Mouse (Mus musculus) midbrain, embryonic 11.5 days (tissue): ENCODE measurements around the gene Rdh14. TPM values are rescaled to one million over a fixed set of nuclear protein-coding genes. Genes with fewer than 3 reads are reported as not detected.
A peak's percentile ranks its signal among the peaks of the same experiment; 100 is the strongest.

Experiments
- ATAC-seq: fragments of 200-750 bp; cut with Nextera tagmentation; 2 replicates; pipeline ENCODE4 v1.8.0; 2017; ENCODE audit warnings: moderate TSS enrichment, moderate library complexity; ENCODE audit not compliant: low FRiP score
- DNase-seq: peaks from one replicate; pipeline ENCODE4 v3.0.0; 2015; ENCODE audit warnings: low spot score; ENCODE audit errors: missing footprints
- H3K27ac ChIP-seq: fragments of 300-500 bp; sonication (generic); 2 replicates; pipeline ENCODE4 v1.5.1; 2014; ENCODE audit warnings: low read depth, low read length
- H3K27me3 ChIP-seq: fragments of 300-500 bp; sonication (generic); 2 replicates; pipeline ENCODE4 v1.6.1; 2014; ENCODE audit warnings: mild to moderate bottlenecking, low read length, moderate library complexity, mixed read lengths; ENCODE audit not compliant: control insufficient read depth, insufficient read depth
- H3K36me3 ChIP-seq: fragments of 300-500 bp; sonication (generic); 2 replicates; pipeline ENCODE4 v1.6.1; 2014; ENCODE audit warnings: mild to moderate bottlenecking, low read length, moderate library complexity, mixed read lengths; ENCODE audit not compliant: control insufficient read depth, insufficient read depth
- H3K4me1 ChIP-seq: fragments of 300-500 bp; sonication (generic); 2 replicates; pipeline ENCODE4 v1.6.1; 2014; ENCODE audit warnings: low read length; ENCODE audit not compliant: control insufficient read depth, insufficient read depth
- H3K4me2 ChIP-seq: fragments of 300-500 bp; sonication (generic); 2 replicates; pipeline ENCODE4 v1.6.1; 2014; ENCODE audit warnings: mild to moderate bottlenecking, moderate library complexity
- H3K4me3 ChIP-seq: fragments of 300-500 bp; sonication (generic); 2 replicates; pipeline ENCODE4 v1.5.1; 2014; ENCODE audit warnings: low read depth, low read length
- H3K9ac ChIP-seq: fragments of 300-500 bp; sonication (generic); 2 replicates; pipeline ENCODE4 v1.6.1; 2014; ENCODE audit warnings: low read length
- H3K9me3 ChIP-seq: fragments of 300-500 bp; sonication (generic); 2 replicates; pipeline ENCODE4 v1.6.1; 2016; ENCODE audit warnings: low read length; ENCODE audit not compliant: control insufficient read depth
- WGBS: fragments of 180-500 bp; shearing (Covaris S2); extraction: QIAGEN DNeasy Blood & Tissue Kit; methylation state at CpG from one replicate; pipeline ENCODE4 v1.1.7; 2014; 5-methylcytosine and 5-hydroxymethylcytosine counted together
- polyA plus RNA-seq: library from polyadenylated mRNA; unstranded; fragments of >200 nt; fragmentation: Nextera tagmentation; extraction: Ambion mirVana; gene quantifications from 2 replicates; pipeline ENCODE4 v1.2.1, GENCODE M21; 2014

The Rdh14 gene
- polyA plus RNA-seq, 1 experiment from 2014 or later = 31.0 TPM

DNA sequence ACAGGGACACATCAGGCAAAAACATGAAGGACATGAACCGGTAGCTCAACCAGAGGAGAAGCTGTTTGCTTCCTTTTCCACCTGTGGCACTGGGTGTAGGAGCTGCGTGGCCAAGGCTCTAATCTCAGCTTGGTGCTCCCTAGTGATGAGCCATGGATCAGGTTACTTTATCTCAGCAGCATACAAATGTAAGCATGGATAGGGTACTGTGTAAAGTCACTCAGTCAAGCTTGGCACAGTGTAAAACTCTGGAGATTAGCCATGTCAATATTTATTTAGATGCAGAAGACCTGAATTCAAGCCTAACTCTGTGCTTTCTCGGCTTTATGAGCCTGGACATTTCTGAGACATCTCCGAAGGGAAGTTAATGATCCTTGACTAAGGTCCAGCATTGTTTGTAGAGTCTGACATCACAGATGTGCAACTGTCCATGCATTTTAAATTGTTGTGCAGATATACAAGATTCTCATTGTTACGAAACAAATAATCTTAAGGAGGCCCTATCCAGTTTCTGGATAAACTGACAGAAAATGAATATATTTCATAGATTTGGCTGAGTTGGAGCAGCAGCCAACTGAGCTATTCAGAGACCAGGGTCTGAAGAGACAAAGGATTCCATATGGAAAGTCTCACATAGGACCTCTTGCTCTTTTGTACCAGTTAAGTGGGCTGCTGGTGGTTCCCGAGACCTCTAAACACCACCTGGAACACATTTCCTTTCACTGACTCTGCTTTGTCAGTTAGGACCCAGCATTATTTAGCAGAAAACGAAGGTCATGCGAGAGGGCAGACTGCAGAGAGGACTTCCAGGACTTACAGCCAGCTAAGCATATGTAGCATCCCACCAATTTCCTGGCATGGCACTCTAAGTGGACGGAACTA lies 35.7 kb downstream of the Rdh14 start:
- no peaks in the 10 kb centered on the region for H3K36me3 ChIP-seq
- WGBS = 69% methylated on average over 9 of the region's 9 CpGs
- H3K27ac ChIP-seq = no peak overlapping the region
- H3K9ac ChIP-seq = no peak overlapping the region
- DNase-seq (no peak), ATAC-seq (no peak)
- H3K27me3 ChIP-seq = no peaks in the 10 kb centered on the region
- no peak overlapping the region for H3K4me3 ChIP-seq
- no peaks in the 10 kb centered on the region for H3K4me1 ChIP-seq
- H3K9me3 ChIP-seq = no peaks in the 10 kb centered on the region
- no peak overlapping the region for H3K4me2 ChIP-seq

- no peaks in the 10 kb centered on the region for H3K4me1 ChIP-seq
- no peak for ATAC-seq
- 93% methylated on average over 1 of the region's 1 CpGs for WGBS
These were observed 40.4 kb downstream of the Rdh14 start for GRCm38 (mm10) chr12:10430999-10431398.

GRCm38 (mm10) chr12:10438054-10439001 lies 47.8 kb downstream of the Rdh14 start:
- peak; percentile 68 for ATAC-seq
- peaks cover 3% of the 10 kb centered on the region; the same call in 1 of the 2 replicates for H3K4me1 ChIP-seq
- H3K36me3 ChIP-seq = no peaks in the 10 kb centered on the region
- peak; percentile 99 for DNase-seq
- 25% methylated on average over 15 of the region's 15 CpGs for whole genome bisulfite sequencing
- H3K9ac ChIP-seq = no peak overlapping the region
- H3K27me3 ChIP-seq = no peaks in the 10 kb centered on the region
- H3K9me3 ChIP-seq = no peaks in the 10 kb centered on the region
- no peak overlapping the region for H3K4me2 ChIP-seq
- H3K27ac ChIP-seq = no peak overlapping the region
- H3K4me3 ChIP-seq = no peak overlapping the region

More at GRCm38 (mm10) chr12:10430999-10431398, 40.4 kb downstream of the Rdh14 start:
- Histone ChIP-seq H3K27me3 (no peaks in the 10 kb centered on the region), H3K9ac (no peak overlapping the region), H3K4me3 (no peak overlapping the region), H3K9me3 (no peaks in the 10 kb centered on the region), H3K36me3 (no peaks in the 10 kb centered on the region), H3K4me2 (no peak overlapping the region), H3K27ac (no peak overlapping the region)
- DNase-seq = no peak

DNA sequence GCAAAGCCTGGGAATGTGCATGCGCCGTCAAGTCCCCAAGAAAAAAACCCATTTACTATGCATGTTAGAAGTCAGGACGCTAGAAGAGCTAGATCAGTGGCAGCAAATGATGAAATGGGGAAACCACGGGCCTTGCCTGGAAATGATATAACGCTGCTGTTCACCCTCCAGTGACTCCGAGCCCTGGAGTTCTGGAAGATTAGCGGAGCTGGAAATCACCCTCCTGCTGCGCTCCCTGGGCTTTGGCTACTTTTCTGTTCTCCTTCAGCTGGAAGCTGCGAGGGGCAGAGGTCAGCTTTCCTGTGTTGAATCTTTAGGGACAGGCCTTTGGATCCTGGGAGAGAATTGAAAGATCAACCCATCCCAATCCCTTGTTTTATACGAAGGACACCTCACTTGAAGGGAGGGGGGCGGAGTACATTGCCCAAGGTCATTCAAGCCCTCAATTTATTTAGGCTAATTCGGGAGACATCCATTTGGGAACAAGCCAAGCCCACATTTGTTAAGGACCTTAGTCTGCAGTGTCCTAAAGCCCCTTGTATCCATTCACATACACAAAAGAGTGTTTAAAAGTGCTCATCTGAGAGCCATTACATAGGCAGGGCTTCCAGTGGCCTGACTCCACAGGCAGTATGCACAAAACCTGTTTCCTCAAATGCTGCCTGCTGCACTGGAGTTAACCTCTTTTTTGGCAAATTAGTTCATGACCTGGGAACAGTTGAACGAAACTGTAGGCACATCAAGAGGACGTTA lies 49.1 kb downstream of the Rdh14 start:
- 10% methylated on average over 14 of the region's 14 CpGs for WGBS
- Histone ChIP-seq H3K4me2 (no peak overlapping the region), H3K4me3 (no peak overlapping the region), H3K4me1 (peaks cover 3% of the 10 kb centered on the region; the same call in 1 of the 2 replicates), H3K27me3 (no peaks in the 10 kb centered on the region), H3K27ac (no peak overlapping the region), H3K9me3 (no peaks in the 10 kb centered on the region), H3K36me3 (no peaks in the 10 kb centered on the region), H3K9ac (no peak overlapping the region)
- 0 out of 2 replicates have a peak, but pooled peaks have one; percentile 31 for ATAC-seq
- peak; percentile 89 for DNase-seq

Other genes with a start within 250 kb of the Rdh14 start
- gene Nt5c1b, start 20.8 kb upstream of the Rdh14 start, polyA plus RNA-seq = not detected in 2 replicates